Mouse (Mus musculus) ovary, postnatal 36 days (tissue): ENCODE data around the gene Svs2.
"Not testable (repeated sequence)": the region's sequence is repeated elsewhere in the genome, so short reads cannot be mapped to it uniquely, and the experiment has no call there.

Experiments
- DNase-seq: peaks from one replicate; pipeline ENCODE4 v3.0.0; 2022; ENCODE audit warnings: low spot score, mixed read lengths

Gene Svs2

DNA sequence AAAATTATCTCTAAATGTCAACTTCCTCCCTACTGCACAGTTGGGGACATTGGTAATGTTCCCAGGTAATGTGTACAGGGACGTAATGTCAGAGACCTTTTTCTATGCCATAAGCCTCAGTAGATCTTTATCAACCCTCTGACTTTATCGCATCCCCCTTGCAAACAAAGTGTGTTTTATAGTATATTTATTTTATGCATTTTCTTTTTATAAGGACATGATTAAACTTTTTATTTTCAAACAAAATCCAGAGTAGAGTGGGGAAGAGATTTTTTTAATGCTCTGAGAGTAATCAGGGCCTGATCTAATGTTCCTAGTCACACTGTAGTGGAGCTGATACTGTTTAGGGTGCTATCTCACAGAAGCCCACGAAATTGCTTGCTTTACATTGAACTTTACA, at the start of gene Svs2:
Gene Svs2, minus strand, starts transcription at position 101 of the 400 bp plus-strand sequence.
- DNase-seq: no peak

- no peak for DNase-seq
Observed at GRCm38 (mm10) chr2:164278359-164278758, 40.1 kb upstream of the Svs2 start, which contains the start of gene Svs4. TSS of gene Svs4 (minus strand) at chr2:164278459.

DNA sequence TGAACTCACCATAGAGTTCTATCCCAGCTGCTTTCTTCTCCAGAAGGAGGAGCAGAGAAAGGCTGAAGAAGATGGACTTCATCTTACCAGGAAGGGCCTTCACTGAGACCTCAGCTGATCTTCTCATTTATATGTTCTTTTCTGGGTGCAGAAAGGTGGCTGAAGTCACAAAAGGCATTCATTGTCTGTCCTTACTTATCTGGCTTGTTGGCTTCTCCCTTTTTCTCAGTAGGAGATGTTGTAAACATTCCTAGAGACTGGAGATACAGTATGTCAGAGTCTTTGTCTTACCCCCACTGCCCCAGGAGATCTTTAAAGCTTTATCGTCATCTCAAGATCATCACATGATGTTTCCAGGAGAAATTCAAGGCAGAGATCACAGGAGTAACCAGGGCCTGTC, 18.3 kb upstream of the Svs2 start, which contains the start of gene Svs3b:
Gene Svs3b, minus strand, starts transcription at position 101 of the 400 bp plus-strand sequence.
- DNase-seq: not testable (repeated sequence)

GRCm38 (mm10) chr2:164232671-164233070, 5.6 kb downstream of the Svs2 start:
- no peak for DNase-seq

GRCm38 (mm10) chr2:164228361-164229070, 9.8 kb downstream of the Svs2 start:
- DNase-seq: no peak

DNA sequence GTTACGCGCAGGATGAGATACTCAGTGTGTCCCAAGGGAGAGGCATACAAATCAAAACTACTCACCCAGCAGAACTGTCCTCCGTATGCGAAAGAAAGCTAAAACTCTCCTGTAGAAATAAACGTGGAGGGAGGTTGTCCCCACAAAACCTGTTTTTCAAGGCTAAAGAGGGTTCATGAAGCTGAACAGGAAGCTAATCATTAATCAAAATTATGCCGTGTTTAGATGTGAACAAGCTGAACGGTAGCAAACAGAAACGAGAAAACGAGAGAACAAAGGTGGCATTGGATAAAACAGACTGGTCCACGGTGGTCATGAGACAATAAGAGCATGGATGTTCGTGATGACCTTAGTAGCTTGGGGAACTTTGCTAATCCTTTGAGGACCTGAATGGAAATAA, 16.7 kb downstream of the Svs2 start, which contains the start of gene Wfdc15b:
Gene Wfdc15b, minus strand, starts transcription at position 139 of the 400 bp plus-strand sequence.
- no peak for DNase-seq

DNA sequence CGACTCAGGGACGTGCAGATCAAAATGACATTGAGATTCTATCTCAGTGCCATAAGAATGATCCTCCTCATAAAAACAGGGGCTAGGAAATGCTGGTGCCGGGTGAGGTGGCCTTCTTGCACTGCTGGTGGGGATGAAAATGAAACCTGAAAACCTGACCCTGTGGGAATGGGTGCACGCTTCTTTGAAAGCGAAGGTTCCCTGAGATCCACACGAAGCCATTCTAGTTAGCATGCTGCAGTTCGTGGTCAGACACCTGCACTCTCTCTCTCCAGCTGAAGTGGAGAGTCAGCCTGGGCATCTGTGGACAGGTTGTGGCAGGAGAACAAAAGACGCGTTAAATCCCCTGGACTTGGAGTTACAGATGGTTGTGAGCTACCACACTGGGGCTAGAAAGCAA, 19.0 kb downstream of the Svs2 start:
- DNase-seq: no peak

DNA sequence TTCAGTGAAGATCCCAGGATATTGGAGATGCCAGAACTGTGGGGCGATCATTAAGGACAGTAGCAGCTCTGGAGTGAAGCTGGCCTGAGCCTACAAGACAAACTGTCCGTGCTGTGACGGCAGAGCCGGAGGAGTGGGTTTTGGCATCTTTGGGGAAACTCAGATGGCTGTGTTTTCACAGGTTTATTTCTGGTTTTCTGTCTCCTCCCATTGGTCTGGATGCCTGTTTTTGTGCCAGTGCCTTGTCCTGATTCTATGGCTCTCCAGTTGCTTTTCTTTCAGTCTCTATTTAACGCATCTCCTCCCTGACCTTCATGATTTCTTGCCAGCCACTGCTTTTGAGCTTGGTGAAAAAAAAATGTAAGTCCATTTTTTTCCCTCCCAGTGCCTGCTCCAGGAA, 25.6 kb downstream of the Svs2 start:
- no peak for DNase-seq

- no peak for DNase-seq
Observed at GRCm38 (mm10) chr2:164210892-164211291, 27.4 kb downstream of the Svs2 start.

DNA sequence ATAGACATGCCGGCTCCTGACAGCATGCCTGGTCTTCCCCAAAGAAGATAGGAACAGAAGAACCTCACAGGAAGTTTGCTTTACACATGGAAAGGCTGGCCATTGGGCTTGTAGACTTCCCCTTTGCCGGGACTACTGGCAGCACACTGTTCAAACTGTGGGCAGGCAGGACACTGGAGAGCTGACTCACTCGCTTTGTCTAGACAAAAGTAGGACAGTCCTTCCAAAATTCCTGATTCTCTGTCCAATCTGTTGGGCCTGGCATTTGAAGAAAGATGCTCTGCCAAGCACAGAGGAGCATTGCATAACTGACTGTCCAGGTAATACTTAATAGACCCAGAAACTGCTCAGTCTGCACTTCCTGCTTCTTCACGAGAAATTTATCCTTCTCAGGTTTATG, 31.6 kb downstream of the Svs2 start:
- DNase-seq: no peak

- DNase-seq: not testable (repeated sequence)
Observed at GRCm38 (mm10) chr2:164206011-164206410, 32.3 kb downstream of the Svs2 start.

- DNase-seq: no peak
Observed at GRCm38 (mm10) chr2:164199626-164200327, 38.5 kb downstream of the Svs2 start, which contains the start of gene Wfdc15a. TSS of gene Wfdc15a (minus strand) at chr2:164200130.

DNA sequence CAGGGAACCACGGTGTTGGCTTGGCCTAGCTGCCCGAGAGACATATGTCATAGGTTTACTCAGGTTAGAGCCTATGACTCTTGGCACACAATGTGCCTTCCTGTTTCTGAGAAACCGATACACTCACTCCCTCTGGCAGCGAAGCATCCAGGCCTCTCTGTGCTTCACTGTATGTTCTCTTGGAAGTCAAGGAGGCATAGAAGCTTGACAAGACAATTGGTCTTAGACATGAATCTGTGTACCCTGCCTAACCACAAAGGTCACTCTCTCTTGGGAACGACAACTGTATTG, 41.6 kb downstream of the Svs2 start:
- no peak for DNase-seq

- DNase-seq: no peak
Observed at GRCm38 (mm10) chr2:164195971-164196699, 42.1 kb downstream of the Svs2 start.

- DNase-seq: no peak
Observed at GRCm38 (mm10) chr2:164194959-164195630, 43.2 kb downstream of the Svs2 start.

DNA sequence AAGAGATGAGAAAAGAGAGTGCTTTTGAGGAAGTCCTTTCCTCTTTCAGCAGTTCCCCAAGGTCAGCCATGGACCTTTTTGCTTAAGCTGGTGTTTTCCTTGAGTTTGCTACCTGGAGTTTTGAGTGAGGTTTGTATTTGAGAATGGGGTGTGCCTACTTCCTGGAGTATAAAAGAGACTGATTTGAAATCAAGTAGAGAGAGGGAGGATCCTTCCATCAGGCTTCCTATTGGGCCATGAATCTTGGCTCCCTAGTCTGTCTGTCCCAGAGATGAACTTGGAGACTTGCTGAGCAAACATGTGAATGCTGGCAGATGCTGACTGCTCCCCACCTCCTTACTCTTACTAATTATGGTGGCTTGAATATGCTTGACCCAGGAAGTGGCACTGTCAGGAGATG, 46.0 kb downstream of the Svs2 start:
- DNase-seq: no peak

- no peak for DNase-seq
Observed at GRCm38 (mm10) chr2:164190576-164190975, 47.7 kb downstream of the Svs2 start, which contains the start of gene Wfdc12. TSS of gene Wfdc12 (minus strand) at chr2:164190608.

DNA sequence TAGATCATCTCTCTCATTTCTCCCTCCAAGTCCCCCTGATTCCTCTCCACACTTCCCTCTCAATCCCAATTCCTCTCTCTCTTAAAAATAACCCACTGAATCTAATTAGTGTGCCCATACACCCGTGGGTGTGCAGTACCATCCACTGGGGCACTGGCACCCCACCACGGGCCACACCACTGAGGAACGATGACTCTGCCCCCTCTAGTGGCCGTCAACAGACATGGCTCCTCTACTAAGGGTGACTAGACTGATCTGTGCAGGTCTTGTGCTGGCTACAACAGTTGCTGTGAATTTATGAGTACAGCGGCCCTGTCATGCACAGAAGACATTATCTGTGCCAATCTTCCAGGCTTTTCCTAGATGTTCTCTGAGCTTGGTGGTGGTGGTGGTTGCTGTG, 49.5 kb downstream of the Svs2 start:
- DNase-seq: no peak
